Mouse (Mus musculus) intestine, embryonic 14.5 days (tissue): ENCODE data around the gene Gm11444. TPM values are rescaled to one million over a fixed set of nuclear protein-coding genes. Genes with fewer than 3 reads are reported as not detected.

Source experiments
- ATAC-seq: fragments of 200-750 bp; cut with Nextera tagmentation; replicated peaks from 2 replicates; pipeline ENCODE4 v1.8.0; 2017; ENCODE audit warnings: low read depth, moderate number of reproducible peaks, moderate TSS enrichment, moderate library complexity; ENCODE audit not compliant: low FRiP score, low TSS enrichment
- DNase-seq: peaks from one replicate; pipeline ENCODE4 v3.0.0-alpha.2; 2018; ENCODE audit warnings: low spot score
- H3K27ac ChIP-seq: fragments of 300-500 bp; sonication (generic); 2 replicates; pipeline ENCODE4 v1.5.1; 2014; ENCODE audit warnings: low read depth, mild to moderate bottlenecking, control low read depth
- H3K27me3 ChIP-seq: fragments of 300-500 bp; sonication (generic); replicated peaks from 2 replicates; pipeline ENCODE4 v1.6.1; 2014; ENCODE audit warnings: low read length, control low read depth; ENCODE audit not compliant: control insufficient read depth, insufficient read depth
- H3K36me3 ChIP-seq: fragments of 300-500 bp; sonication (generic); 2 replicates; pipeline ENCODE4 v1.6.1; 2014; ENCODE audit warnings: low read length, control low read depth; ENCODE audit not compliant: control insufficient read depth, insufficient read depth
- H3K4me1 ChIP-seq: fragments of 300-500 bp; sonication (generic); replicated peaks from 2 replicates; pipeline ENCODE4 v1.6.1; 2014; ENCODE audit warnings: low read length, control low read depth, mixed read lengths; ENCODE audit not compliant: control insufficient read depth, insufficient read depth
- H3K4me2 ChIP-seq: fragments of 300-500 bp; sonication (generic); 2 replicates; pipeline ENCODE4 v1.6.1; 2014; ENCODE audit warnings: low read length
- H3K4me3 ChIP-seq: fragments of 300-500 bp; sonication (generic); 2 replicates; pipeline ENCODE4 v1.5.1; 2014; ENCODE audit warnings: low read depth, low read length, control low read depth, mixed read lengths
- H3K9ac ChIP-seq: fragments of 300-500 bp; sonication (generic); 2 replicates; pipeline ENCODE4 v1.6.1; 2014; ENCODE audit warnings: mild to moderate bottlenecking, low read length
- H3K9me3 ChIP-seq: fragments of 300-500 bp; sonication (generic); 2 replicates; pipeline ENCODE4 v1.6.1; 2016; ENCODE audit warnings: low read length, control low read depth; ENCODE audit not compliant: control insufficient read depth
- WGBS: fragments of 180-500 bp; shearing (Covaris S2); extraction: QIAGEN DNeasy Blood & Tissue Kit; methylation state at CpG from one replicate; pipeline ENCODE4 v1.1.7; 2014; 5-methylcytosine and 5-hydroxymethylcytosine counted together
- polyA plus RNA-seq: library from polyadenylated mRNA; unstranded; fragments of >200 nt; fragmentation: Nextera tagmentation; extraction: Ambion mirVana; gene quantifications from 2 replicates; pipeline ENCODE4 v1.2.1, GENCODE M21; 2014

Gene Gm11444
- polyA plus RNA-seq, 1 experiment from 2014 or later: not detected

DNA sequence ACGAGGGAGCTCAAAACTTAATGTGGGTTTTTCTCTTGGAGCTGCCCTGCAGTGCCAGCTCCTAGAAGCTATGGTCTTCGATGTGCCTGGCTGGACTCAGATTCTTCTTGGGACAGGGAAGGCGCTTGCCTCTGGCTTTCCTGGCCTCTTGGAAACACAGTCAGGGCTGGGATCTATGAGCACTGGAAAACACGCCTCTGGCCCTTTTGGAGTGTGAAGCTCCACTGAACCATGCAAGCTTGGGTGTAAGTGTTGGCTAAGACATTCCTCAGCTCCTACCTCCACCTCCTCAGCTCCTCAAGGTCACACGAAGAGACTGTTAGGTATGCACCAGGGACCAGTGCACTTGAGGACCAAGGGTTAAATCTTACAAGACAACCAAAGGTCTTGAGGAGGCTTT is 5.2 kb downstream of the Gm11444 start:
- DNase-seq (no peak), ATAC-seq (no peak)
- H3K4me2 ChIP-seq: peak overlapping the region; percentile 84
- WGBS: 35% methylated on average over 5 of the region's 5 CpGs
- no peaks in the 10 kb centered on the region for H3K9me3 ChIP-seq
- H3K27ac ChIP-seq: no peak overlapping the region
- no peak overlapping the region; the same call in 1 of the 2 replicates for H3K9ac ChIP-seq
- peaks cover 16% of the 10 kb centered on the region for H3K4me1 ChIP-seq
- no peaks in the 10 kb centered on the region for H3K36me3 ChIP-seq
- peak overlapping the region; percentile 50; the same call in 1 of the 2 replicates for H3K4me3 ChIP-seq
- H3K27me3 ChIP-seq: peaks cover 40% of the 10 kb centered on the region

- Histone ChIP-seq H3K9ac (peak overlapping the region; percentile 52), H3K9me3 (no peaks in the 10 kb centered on the region), H3K36me3 (no peaks in the 10 kb centered on the region), H3K27ac (peak overlapping the region; percentile 78), H3K4me2 (peak overlapping the region; percentile 84), H3K27me3 (peaks cover 46% of the 10 kb centered on the region), H3K4me1 (peaks cover 16% of the 10 kb centered on the region), H3K4me3 (peak overlapping the region; percentile 50)
- DNase-seq (peak; percentile 97), ATAC-seq (peak; percentile 69)
- under 1% methylated on average over 54 of the region's 54 CpGs for WGBS
Measured at GRCm38 (mm10) chr11:85844144-85844965, 5.8 kb downstream of the Gm11444 start.

- Histone ChIP-seq H3K9me3 (no peaks in the 10 kb centered on the region), H3K9ac (peak overlapping the region; percentile 52; the same call in 1 of the 2 replicates), H3K4me1 (peaks cover 17% of the 10 kb centered on the region), H3K27ac (peak overlapping the region; percentile 78), H3K36me3 (no peaks in the 10 kb centered on the region), H3K4me3 (peak overlapping the region; percentile 50), H3K4me2 (peak overlapping the region; percentile 84), H3K27me3 (peaks cover 56% of the 10 kb centered on the region)
- WGBS: 0% methylated on average over 18 of the region's 18 CpGs
- ATAC-seq (peak; percentile 45), DNase-seq (peak; percentile 91)
Measured at GRCm38 (mm10) chr11:85843347-85843692, 6.8 kb downstream of the Gm11444 start.

DNA sequence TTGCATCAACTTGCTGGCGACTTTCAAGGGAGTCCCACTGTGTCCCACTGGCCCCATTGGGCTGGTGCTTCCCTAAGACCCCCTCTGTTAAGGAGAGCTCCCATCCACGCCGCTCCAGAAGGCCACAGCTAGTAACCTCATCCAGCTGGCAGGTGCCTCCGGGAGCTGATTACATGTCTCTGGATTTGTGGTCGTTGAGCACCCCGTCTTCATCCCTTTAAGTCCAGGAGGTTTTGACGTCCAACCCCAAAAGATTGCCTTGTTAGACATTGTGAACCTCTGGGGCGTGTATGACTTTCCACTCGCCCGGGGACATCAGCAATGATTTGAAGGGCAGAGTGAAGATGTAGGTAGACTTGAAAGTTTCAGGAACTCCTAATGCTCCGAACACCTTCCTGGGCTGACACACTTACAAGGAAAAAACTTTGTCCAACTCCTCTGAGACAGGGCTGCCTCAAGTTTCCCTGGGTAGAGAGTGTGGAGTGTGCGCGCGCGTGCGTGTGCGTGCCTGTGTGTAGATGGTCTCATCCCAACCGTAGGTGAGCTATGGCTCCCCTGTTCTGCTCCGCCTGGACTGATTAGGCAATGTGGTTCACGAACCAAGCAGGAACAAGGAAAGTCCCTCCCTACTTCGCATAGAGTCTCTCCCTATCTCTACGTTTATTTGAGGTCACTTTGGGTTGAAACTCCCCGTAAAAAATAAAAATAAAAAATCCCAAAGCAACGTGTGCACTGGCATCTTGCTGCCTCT is 7.4 kb downstream of the Gm11444 start:
- Histone ChIP-seq H3K4me2 (peak overlapping the region; percentile 84), H3K27me3 (peaks cover 62% of the 10 kb centered on the region), H3K4me3 (peak overlapping the region; percentile 50), H3K27ac (peak overlapping the region; percentile 78), H3K36me3 (no peaks in the 10 kb centered on the region), H3K9ac (no peak overlapping the region), H3K9me3 (no peaks in the 10 kb centered on the region), H3K4me1 (peaks cover 22% of the 10 kb centered on the region)
- WGBS: 9% methylated on average over 24 of the region's 24 CpGs
- peak; percentile 75 for DNase-seq
- ATAC-seq: no peak

- DNase-seq (peak; percentile 86), ATAC-seq (peak; percentile 28)
- H3K27ac ChIP-seq: peak overlapping the region; percentile 58; the same call in 1 of the 2 replicates
- WGBS: 2% methylated on average over 32 of the region's 32 CpGs
- peaks cover 70% of the 10 kb centered on the region for H3K27me3 ChIP-seq
- peak overlapping the region; percentile 37 for H3K9ac ChIP-seq
- H3K4me1 ChIP-seq: peaks cover 30% of the 10 kb centered on the region
- no peaks in the 10 kb centered on the region for H3K36me3 ChIP-seq
- peak overlapping the region; percentile 84 for H3K4me2 ChIP-seq
- H3K4me3 ChIP-seq: peak overlapping the region; percentile 50
- H3K9me3 ChIP-seq: no peaks in the 10 kb centered on the region
Measured at GRCm38 (mm10) chr11:85841980-85842379, 8.2 kb downstream of the Gm11444 start.

- no peaks in the 10 kb centered on the region for H3K36me3 ChIP-seq
- peaks cover 33% of the 10 kb centered on the region for H3K4me1 ChIP-seq
- peak; percentile 69 for DNase-seq
Measured at GRCm38 (mm10) chr11:85841211-85841681, 8.9 kb downstream of the Gm11444 start.

DNA sequence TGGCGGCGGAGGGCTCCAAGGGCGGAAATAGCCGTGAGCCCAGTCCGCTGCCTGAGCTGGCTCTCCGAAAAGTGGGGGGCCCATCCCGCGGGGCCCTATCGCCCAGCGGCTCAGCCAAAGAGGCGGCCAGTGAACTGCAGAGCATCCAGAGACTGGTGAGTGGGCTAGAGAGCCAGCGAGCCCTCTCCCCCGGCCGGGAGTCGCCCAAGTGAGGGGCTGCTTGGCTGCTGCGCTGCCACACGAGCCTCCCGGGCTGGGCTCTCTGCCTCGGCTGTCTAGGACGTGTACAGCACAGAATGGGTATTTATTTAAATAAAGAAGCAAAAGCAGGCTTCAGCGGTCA is 9.4 kb downstream of the Gm11444 start:
- H3K4me1 ChIP-seq: peaks cover 33% of the 10 kb centered on the region
- H3K27ac ChIP-seq: peak overlapping the region; percentile 58
- ATAC-seq (no peak), DNase-seq (peak; percentile 72)
- H3K27me3 ChIP-seq: peaks cover 76% of the 10 kb centered on the region
- no peaks in the 10 kb centered on the region for H3K36me3 ChIP-seq
- H3K9me3 ChIP-seq: no peaks in the 10 kb centered on the region
- WGBS: 23% methylated on average over 21 of the region's 21 CpGs
- H3K9ac ChIP-seq: peak overlapping the region; percentile 78
- H3K4me2 ChIP-seq: peak overlapping the region; percentile 84
- peak overlapping the region; percentile 63 for H3K4me3 ChIP-seq

More at GRCm38 (mm10) chr11:85841211-85841681, 8.9 kb downstream of the Gm11444 start:
- 24% methylated on average over 8 of the region's 8 CpGs for WGBS
- Histone ChIP-seq H3K27me3 (peaks cover 75% of the 10 kb centered on the region), H3K27ac (peak overlapping the region; percentile 58), H3K4me3 (peak overlapping the region; percentile 63), H3K9ac (peak overlapping the region; percentile 78), H3K9me3 (no peaks in the 10 kb centered on the region), H3K4me2 (peak overlapping the region; percentile 84)
- no peak for ATAC-seq

DNA sequence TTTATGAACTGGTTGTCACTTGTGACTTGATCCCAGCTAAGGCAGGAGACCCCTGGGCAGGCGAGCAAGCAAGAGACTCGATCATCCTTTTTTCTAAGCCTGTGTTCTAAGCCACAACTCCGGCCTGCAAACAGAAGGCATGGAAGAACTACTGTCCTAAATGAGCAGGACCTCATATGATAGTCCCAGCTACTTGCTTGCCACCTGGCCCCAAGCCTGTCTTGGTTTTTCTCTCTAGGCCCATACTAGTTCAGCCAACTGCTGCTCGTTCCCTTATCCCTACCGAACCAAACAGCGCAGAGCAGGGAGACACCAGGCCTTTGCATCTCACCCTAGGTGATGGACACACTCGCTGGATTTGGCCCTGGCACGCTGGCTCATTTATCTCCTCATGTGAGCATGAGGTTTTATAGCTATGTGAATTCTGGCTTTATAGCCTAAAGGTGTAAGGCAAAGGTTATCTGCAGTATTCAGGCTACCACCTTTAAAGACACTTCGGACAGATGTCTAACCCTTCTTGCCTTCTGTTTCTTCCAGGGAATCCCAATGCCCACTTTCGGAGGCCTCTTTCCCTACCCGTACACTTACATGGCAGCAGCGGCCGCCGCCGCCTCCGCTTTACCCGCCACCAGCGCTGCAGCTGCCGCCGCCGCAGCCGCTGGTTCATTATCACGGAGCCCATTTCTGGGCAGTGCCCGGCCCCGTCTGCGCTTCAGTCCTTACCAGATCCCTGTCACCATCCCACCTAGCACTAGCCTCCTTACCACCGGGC is 9.9 kb downstream of the Gm11444 start:
- Histone ChIP-seq H3K9ac (peak overlapping the region; percentile 78), H3K27ac (peak overlapping the region; percentile 67; the same call in 1 of the 2 replicates), H3K4me1 (peaks cover 33% of the 10 kb centered on the region), H3K4me2 (peak overlapping the region; percentile 84), H3K27me3 (peaks cover 76% of the 10 kb centered on the region), H3K9me3 (no peaks in the 10 kb centered on the region), H3K4me3 (peak overlapping the region; percentile 63), H3K36me3 (no peaks in the 10 kb centered on the region)
- DNase-seq: no peak
- ATAC-seq: no peak
- 34% methylated on average over 27 of the region's 27 CpGs for WGBS
